Mouse (Mus musculus) heart, adult 2 months (tissue): Measurements from ENCODE around the gene Helz.

Experiments
- CTCF ChIP-seq: fragments of 200-600 bp; IDR thresholded peaks from 2 replicates; pipeline ENCODE4 v1.8.1; 2022; ENCODE audit warnings: antibody characterized with exemption, mild to moderate bottlenecking, moderate library complexity
- EP300 ChIP-seq: fragments of 200-500 bp; IDR thresholded peaks from 2 replicates; pipeline ENCODE4 v1.6.1; 2011; ENCODE audit warnings: low read depth, low read length, control low read depth; ENCODE audit not compliant: insufficient read depth
- POLR2A ChIP-seq: fragments of 200-500 bp; IDR thresholded peaks from 2 replicates; pipeline ENCODE4 v1.6.1; 2011; ENCODE audit warnings: mild to moderate bottlenecking, low read depth, low read length, control low read depth; ENCODE audit not compliant: insufficient read depth

DNA sequence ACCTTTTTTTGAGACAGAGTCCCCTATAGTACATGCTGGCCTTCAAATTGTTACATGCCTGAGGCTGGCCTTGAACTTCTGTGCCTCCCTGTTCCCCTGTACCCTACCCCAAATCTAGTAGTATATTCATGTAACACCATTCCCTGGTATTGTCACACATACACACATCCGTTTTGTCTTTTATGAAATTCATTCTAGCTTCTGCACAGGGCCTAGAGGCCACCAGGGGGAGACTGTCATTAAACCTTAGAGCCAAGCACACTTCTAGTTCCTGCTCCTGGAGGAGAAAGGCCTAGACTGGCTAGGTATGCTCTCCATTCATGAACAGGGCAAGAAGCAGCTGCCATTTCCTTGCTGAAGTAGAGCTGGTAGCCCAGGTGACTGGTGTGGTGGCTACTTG is 41.5 kb upstream of the Helz start:
- TF ChIP-seq CTCF = peak; percentile 57
- TF ChIP-seq EP300 = no peak
- TF ChIP-seq POLR2A = no peak
